Mouse (Mus musculus) forebrain, embryonic 12.5 days (tissue): ENCODE data around the gene Dpysl4. TPM values are rescaled to one million over a fixed set of nuclear protein-coding genes. Genes with fewer than 3 reads are reported as not detected.

Experiments
- ATAC-seq: fragments of 200-750 bp; cut with Nextera tagmentation; 2 replicates; pipeline ENCODE4 v1.8.0; 2017; ENCODE audit warnings: moderate TSS enrichment; ENCODE audit not compliant: low FRiP score
- H3K27ac ChIP-seq: fragments of 300-500 bp; sonication (generic); 2 replicates; pipeline ENCODE4 v1.5.1; 2016; ENCODE audit warnings: mild to moderate bottlenecking
- H3K27me3 ChIP-seq: fragments of 300-500 bp; sonication (generic); 2 replicates; pipeline ENCODE4 v1.6.1; 2016; ENCODE audit warnings: mild to moderate bottlenecking
- H3K36me3 ChIP-seq: fragments of 300-500 bp; sonication (generic); replicated peaks from 2 replicates; pipeline ENCODE4 v1.6.1; 2016; ENCODE audit warnings: mild to moderate bottlenecking
- H3K4me1 ChIP-seq: fragments of 300-500 bp; sonication (generic); 2 replicates; pipeline ENCODE4 v1.6.1; 2016
- H3K4me2 ChIP-seq: fragments of 300-500 bp; sonication (generic); 2 replicates; pipeline ENCODE4 v1.6.1; 2016; ENCODE audit warnings: mild to moderate bottlenecking, moderate library complexity
- H3K4me3 ChIP-seq: fragments of 300-500 bp; sonication (generic); replicated peaks from 2 replicates; pipeline ENCODE4 v1.5.1; 2016; ENCODE audit warnings: mild to moderate bottlenecking
- H3K9ac ChIP-seq: fragments of 300-500 bp; sonication (generic); 2 replicates; pipeline ENCODE4 v1.6.1; 2016; ENCODE audit warnings: mild to moderate bottlenecking
- H3K9me3 ChIP-seq: fragments of 300-500 bp; sonication (generic); 2 replicates; pipeline ENCODE4 v1.6.1; 2016
- WGBS: fragments of 180-500 bp; shearing (Covaris S2); methylation state at CpG from one replicate; pipeline ENCODE4 v1.1.7; 2016; 5-methylcytosine and 5-hydroxymethylcytosine counted together
- polyA plus RNA-seq: library from polyadenylated mRNA; unstranded; fragments of >200 nt; fragmentation: Nextera tagmentation; extraction: Ambion mirVana; gene quantifications from 2 replicates; pipeline ENCODE4 v1.2.1, GENCODE M21; 2016

Gene Dpysl4
- polyA plus RNA-seq, 1 experiment from 2014 or later, result 139 TPM

- Histone ChIP-seq H3K27me3 (no peaks in the 10 kb centered on the region), H3K4me2 (no peak overlapping the region), H3K9me3 (no peaks in the 10 kb centered on the region), H3K36me3 (peaks cover 48% of the 10 kb centered on the region), H3K4me1 (no peaks in the 10 kb centered on the region), H3K9ac (no peak overlapping the region), H3K4me3 (no peak overlapping the region), H3K27ac (no peak overlapping the region)
- ATAC-seq, result no peak
- WGBS, result 72% methylated on average over 10 of the region's 10 CpGs
Measured at GRCm38 (mm10) chr7:139101286-139101804, 15.5 kb downstream of the Dpysl4 start.

- Histone ChIP-seq H3K36me3 (peaks cover 43% of the 10 kb centered on the region), H3K9ac (no peak overlapping the region), H3K27ac (no peak overlapping the region), H3K4me1 (no peaks in the 10 kb centered on the region), H3K27me3 (no peaks in the 10 kb centered on the region), H3K9me3 (no peaks in the 10 kb centered on the region), H3K4me2 (no peak overlapping the region), H3K4me3 (no peak overlapping the region)
- no peak for ATAC-seq
- WGBS, result 91% methylated on average over 3 of the region's 3 CpGs
Measured at GRCm38 (mm10) chr7:139101826-139102225, 16.0 kb downstream of the Dpysl4 start.

GRCm38 (mm10) chr7:139103960-139104381, 18.2 kb downstream of the Dpysl4 start:
- ATAC-seq, result peak; percentile 42
- H3K4me3 ChIP-seq, result no peak overlapping the region
- no peak overlapping the region for H3K27ac ChIP-seq
- H3K27me3 ChIP-seq, result no peaks in the 10 kb centered on the region
- no peaks in the 10 kb centered on the region for H3K4me1 ChIP-seq
- H3K9ac ChIP-seq, result no peak overlapping the region
- peaks cover 24% of the 10 kb centered on the region for H3K36me3 ChIP-seq
- no peak overlapping the region for H3K4me2 ChIP-seq
- 67% methylated on average over 10 of the region's 10 CpGs for WGBS
- H3K9me3 ChIP-seq, result no peaks in the 10 kb centered on the region

- no peak for ATAC-seq
Measured at GRCm38 (mm10) chr7:139105076-139105475, 19.3 kb downstream of the Dpysl4 start.

GRCm38 (mm10) chr7:139105705-139106104, 19.9 kb downstream of the Dpysl4 start:
- Histone ChIP-seq H3K4me2 (no peak overlapping the region), H3K36me3 (peaks cover 7% of the 10 kb centered on the region), H3K9me3 (no peaks in the 10 kb centered on the region), H3K27ac (no peak overlapping the region), H3K9ac (no peak overlapping the region), H3K4me3 (no peak overlapping the region), H3K4me1 (no peaks in the 10 kb centered on the region), H3K27me3 (no peaks in the 10 kb centered on the region)
- 89% methylated on average over 7 of the region's 7 CpGs for WGBS
- no peak for ATAC-seq

More at GRCm38 (mm10) chr7:139105076-139105475, 19.3 kb downstream of the Dpysl4 start:
- Histone ChIP-seq H3K9ac (no peak overlapping the region), H3K27ac (no peak overlapping the region), H3K27me3 (no peaks in the 10 kb centered on the region), H3K4me2 (no peak overlapping the region), H3K9me3 (no peaks in the 10 kb centered on the region), H3K4me1 (no peaks in the 10 kb centered on the region), H3K4me3 (no peak overlapping the region), H3K36me3 (peaks cover 13% of the 10 kb centered on the region)
- WGBS, result 80% methylated on average over 5 of the region's 5 CpGs

GRCm38 (mm10) chr7:139107908-139108650, 22.3 kb downstream of the Dpysl4 start:
- WGBS, result 88% methylated on average over 9 of the region's 9 CpGs
- Histone ChIP-seq H3K9ac (no peak overlapping the region), H3K4me1 (no peaks in the 10 kb centered on the region), H3K4me2 (no peak overlapping the region), H3K36me3 (no peaks in the 10 kb centered on the region), H3K9me3 (no peaks in the 10 kb centered on the region), H3K27ac (no peak overlapping the region), H3K4me3 (no peak overlapping the region), H3K27me3 (no peaks in the 10 kb centered on the region)
- no peak for ATAC-seq

- Histone ChIP-seq H3K27me3 (peaks cover 11% of the 10 kb centered on the region; the same call in 1 of the 2 replicates), H3K4me1 (no peaks in the 10 kb centered on the region), H3K4me2 (no peak overlapping the region), H3K36me3 (no peaks in the 10 kb centered on the region), H3K4me3 (no peak overlapping the region), H3K27ac (no peak overlapping the region), H3K9me3 (no peaks in the 10 kb centered on the region), H3K9ac (no peak overlapping the region)
- 46% methylated on average over 13 of the region's 13 CpGs for WGBS
- peak; percentile 81 for ATAC-seq
Measured at GRCm38 (mm10) chr7:139119152-139119774, 33.5 kb downstream of the Dpysl4 start.

- ATAC-seq, result no peak; the same call in 1 of the 2 replicates
- Histone ChIP-seq H3K9ac (no peak overlapping the region), H3K27ac (no peak overlapping the region), H3K4me1 (no peaks in the 10 kb centered on the region), H3K27me3 (peaks cover 11% of the 10 kb centered on the region; the same call in 1 of the 2 replicates), H3K36me3 (no peaks in the 10 kb centered on the region), H3K4me2 (no peak overlapping the region), H3K4me3 (no peak overlapping the region), H3K9me3 (no peaks in the 10 kb centered on the region)
- WGBS, result 71% methylated on average over 2 of the region's 2 CpGs
Measured at GRCm38 (mm10) chr7:139119775-139120153, 34.0 kb downstream of the Dpysl4 start.

- Histone ChIP-seq H3K4me2 (no peak overlapping the region), H3K27ac (no peak overlapping the region), H3K4me3 (no peak overlapping the region), H3K27me3 (peaks cover 23% of the 10 kb centered on the region), H3K9me3 (no peaks in the 10 kb centered on the region), H3K36me3 (no peaks in the 10 kb centered on the region), H3K4me1 (peaks cover 13% of the 10 kb centered on the region), H3K9ac (no peak overlapping the region)
- ATAC-seq, result no peak
- WGBS, result 95% methylated on average over 4 of the region's 4 CpGs
Measured at GRCm38 (mm10) chr7:139125881-139126280, 40.1 kb downstream of the Dpysl4 start.

GRCm38 (mm10) chr7:139126549-139126948, 40.7 kb downstream of the Dpysl4 start:
- Histone ChIP-seq H3K4me3 (no peak overlapping the region), H3K27ac (no peak overlapping the region), H3K36me3 (no peaks in the 10 kb centered on the region), H3K4me1 (peaks cover 17% of the 10 kb centered on the region), H3K9ac (no peak overlapping the region), H3K4me2 (no peak overlapping the region), H3K27me3 (peaks cover 23% of the 10 kb centered on the region), H3K9me3 (no peaks in the 10 kb centered on the region)
- 81% methylated on average over 7 of the region's 7 CpGs for WGBS
- no peak for ATAC-seq

GRCm38 (mm10) chr7:139128994-139129393, 43.2 kb downstream of the Dpysl4 start:
- no peaks in the 10 kb centered on the region for H3K36me3 ChIP-seq
- WGBS, result 81% methylated on average over 4 of the region's 4 CpGs
- no peaks in the 10 kb centered on the region for H3K9me3 ChIP-seq
- no peak overlapping the region for H3K4me3 ChIP-seq
- peaks cover 16% of the 10 kb centered on the region for H3K27me3 ChIP-seq
- ATAC-seq, result no peak
- no peak overlapping the region for H3K9ac ChIP-seq
- peaks cover 26% of the 10 kb centered on the region for H3K4me1 ChIP-seq
- H3K27ac ChIP-seq, result no peak overlapping the region
- H3K4me2 ChIP-seq, result no peak overlapping the region

- WGBS, result 36% methylated on average over 6 of the region's 6 CpGs
- no peak overlapping the region for H3K4me2 ChIP-seq
- no peak overlapping the region for H3K9ac ChIP-seq
- no peak for ATAC-seq
- H3K36me3 ChIP-seq, result no peaks in the 10 kb centered on the region
- peaks cover 21% of the 10 kb centered on the region for H3K27me3 ChIP-seq
- no peak overlapping the region for H3K4me3 ChIP-seq
- no peaks in the 10 kb centered on the region for H3K9me3 ChIP-seq
- peaks cover 26% of the 10 kb centered on the region for H3K4me1 ChIP-seq
- H3K27ac ChIP-seq, result 0 out of 2 replicates have a peak overlapping the region, but pooled peaks have one; percentile 31
Measured at GRCm38 (mm10) chr7:139130361-139130760, 44.6 kb downstream of the Dpysl4 start.
